Mouse (Mus musculus): ENCODE data around the gene Myo1h. TPM values are rescaled to one million over a fixed set of nuclear protein-coding genes. Genes with fewer than 3 reads are reported as not detected.

Gene Myo1h
- total RNA-seq, 2 experiments from 2014 or later = 0.35 TPM; not detected in 1

DNA sequence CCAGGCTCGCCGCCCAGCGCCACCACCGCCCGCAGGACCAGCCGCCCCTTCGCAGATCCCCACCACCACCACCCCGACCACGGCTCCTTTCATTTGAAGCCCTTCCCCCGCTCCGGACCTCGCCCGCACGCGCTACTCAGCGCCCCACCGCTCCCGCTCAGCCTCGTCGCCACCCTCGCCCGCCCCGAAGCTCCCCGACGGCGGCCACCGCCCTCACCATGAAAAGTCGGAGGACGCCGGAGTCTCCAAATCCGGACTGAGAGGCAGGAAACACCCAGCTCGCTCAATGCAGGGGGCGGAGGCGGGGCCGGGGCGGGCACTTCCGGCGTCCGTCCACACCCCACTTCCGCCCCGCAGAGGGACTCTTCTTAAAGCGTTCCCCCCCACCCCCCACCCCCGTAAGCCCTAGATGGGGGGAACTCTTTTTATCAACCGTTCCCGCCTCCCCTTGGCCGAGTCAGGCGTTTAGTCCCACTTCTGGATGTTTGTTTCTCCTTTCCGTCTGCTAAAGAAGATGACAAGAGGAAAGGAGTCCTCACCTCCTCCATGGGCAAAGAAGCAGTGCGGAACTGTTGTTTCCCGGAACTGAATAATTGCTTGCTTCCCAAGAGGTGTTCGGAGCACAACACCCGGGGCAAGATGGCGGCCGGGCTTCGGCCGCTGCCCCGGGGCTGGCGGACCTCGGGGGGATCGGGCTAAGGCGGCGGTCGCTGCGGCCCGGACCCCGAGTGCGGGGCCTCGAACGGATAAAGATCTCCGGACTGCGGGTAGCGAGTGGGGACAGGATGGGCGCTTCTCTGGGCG, 91.4 kb downstream of the Myo1h start, which contains the start of the genes Kctd10 and Ube3b:
Gene Kctd10 (minus strand): TSS at position 300 of the 804 bp plus-strand sequence.
Gene Ube3b (plus strand): TSS at position 399 of the 804 bp plus-strand sequence.
- peak; percentile 78 for DNase-seq
- intact Hi-C loops (cut with DNase I) = loop anchor here (5.0 kb wide), 1 partner anchor 68 kb away; no protein-coding TSS in a partner anchor

DNA sequence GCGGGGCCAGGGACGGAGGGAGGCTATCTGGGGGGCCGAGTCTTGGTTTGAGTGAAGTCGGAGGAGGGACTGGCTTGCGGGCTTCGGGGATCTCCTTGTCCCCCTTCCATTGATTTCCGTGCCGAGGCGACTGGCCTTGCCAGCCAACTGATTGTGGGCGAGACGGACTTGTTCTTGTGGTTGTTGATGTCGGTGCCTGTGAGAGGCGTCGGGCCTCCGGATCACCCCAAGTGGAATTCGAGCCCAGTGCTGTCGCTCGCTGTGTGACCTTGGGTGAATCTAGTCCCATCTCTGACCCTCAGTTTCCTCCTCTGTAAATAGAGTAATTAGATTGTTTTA, 92.0 kb downstream of the Myo1h start:
- no peak for DNase-seq
- intact Hi-C loops (cut with DNase I) = loop anchor here (5.0 kb wide), 1 partner anchor 69 kb away; no protein-coding TSS in a partner anchor

DNA sequence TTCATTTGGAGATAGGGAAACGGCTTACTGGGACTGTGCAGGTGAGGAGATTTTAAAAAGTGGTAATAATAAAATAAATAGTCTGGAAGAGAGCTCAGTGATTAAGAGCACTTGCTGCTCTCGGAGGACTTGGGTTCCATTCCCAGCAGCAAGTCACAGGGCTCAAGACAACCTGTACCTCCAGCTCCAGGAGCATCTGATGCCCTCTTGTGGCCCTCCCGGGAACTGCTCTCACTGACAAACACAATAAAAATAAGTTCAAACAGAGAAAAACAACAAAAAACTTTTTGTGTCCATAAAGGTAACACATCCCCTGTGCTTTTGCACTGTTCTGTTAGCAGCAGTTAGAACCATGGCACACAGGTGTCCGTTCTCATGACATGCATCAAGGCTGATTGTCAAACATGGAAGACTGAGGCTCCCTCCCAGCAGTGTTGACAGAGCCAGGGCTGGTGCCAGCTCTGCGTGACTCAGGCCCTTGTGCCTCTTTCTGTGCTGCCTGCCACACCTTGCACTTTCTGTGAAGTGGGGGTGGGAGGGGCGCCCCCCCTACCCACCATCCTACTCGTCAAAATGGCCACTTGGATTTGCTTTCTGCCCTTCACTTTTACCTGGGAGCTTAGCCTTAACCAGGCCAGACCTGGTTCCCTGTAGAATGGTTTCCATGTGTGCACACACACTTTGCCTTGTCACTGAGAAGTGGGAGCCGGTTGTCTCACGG, 94.4 kb downstream of the Myo1h start:
- intact Hi-C loops (cut with DNase I) = loop anchor here (5.0 kb wide), 1 partner anchor 71 kb away; no protein-coding TSS in a partner anchor
- DNase-seq = no peak

DNA sequence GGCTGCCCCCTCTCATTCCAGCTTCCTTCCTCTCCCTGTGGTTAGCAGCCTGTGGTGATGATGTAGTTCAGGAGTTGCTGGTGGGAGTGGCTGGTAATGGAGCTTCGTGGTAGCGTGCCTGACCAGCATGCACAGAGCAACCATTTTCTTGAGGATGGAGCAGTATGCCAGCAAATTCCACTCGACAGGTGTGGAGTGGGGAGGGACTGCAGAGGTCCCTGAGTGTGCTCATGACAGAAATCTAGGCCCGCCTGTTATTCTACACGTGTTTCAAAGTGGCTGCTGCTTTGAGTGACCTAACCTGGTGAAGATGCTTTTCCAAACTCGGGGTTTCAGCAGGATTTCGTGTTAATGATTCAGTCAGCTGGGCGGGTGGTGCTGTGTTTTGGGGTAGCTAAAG, 95.5 kb downstream of the Myo1h start:
- no peak for DNase-seq
- intact Hi-C loops (cut with DNase I) = loop anchor here (5.0 kb wide), 1 partner anchor 72 kb away; no protein-coding TSS in a partner anchor

DNA sequence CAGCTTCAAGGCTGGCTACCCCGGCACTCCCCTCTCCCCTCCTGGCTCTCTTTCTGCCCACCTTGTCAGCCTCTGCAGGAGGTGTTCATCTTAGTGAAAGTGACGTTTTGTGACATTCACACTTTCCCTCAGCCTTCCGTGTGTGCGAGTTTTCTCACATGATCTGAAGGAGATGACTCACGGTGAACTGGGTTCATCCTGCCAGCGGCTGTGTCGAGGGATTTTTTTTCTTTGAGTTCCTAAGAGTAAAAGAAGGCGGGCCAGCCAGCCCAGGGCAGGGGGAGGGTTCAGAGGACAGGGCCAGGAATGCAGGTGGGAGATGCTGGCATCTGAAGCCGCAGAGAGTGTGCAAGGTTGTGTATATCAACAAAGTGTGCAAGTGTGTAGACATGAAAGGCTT, 104.2 kb downstream of the Myo1h start:
- DNase-seq = no peak
- intact Hi-C loops (cut with DNase I) = no loop called here

DNA sequence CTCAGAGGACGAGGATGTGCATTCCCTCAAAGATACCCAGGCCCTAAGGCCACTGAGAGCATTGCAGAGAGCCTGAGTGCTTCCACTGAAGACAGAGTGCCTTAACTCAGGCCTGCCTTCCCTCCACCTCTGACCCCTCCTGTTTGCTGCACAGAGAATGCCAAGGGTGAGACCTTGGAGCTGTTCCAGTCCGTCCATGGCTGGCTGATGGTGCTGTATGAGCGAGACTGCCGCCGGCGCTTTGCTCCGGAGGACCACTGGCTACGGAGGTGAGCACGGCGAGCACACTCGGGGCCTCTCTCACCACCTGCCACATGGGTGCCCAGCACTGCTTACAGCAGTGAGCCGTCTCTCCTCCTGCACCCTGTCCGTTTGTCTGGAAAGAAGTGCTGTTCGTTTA, 117.6 kb downstream of the Myo1h start:
- intact Hi-C loops (cut with DNase I) = no loop called here

DNA sequence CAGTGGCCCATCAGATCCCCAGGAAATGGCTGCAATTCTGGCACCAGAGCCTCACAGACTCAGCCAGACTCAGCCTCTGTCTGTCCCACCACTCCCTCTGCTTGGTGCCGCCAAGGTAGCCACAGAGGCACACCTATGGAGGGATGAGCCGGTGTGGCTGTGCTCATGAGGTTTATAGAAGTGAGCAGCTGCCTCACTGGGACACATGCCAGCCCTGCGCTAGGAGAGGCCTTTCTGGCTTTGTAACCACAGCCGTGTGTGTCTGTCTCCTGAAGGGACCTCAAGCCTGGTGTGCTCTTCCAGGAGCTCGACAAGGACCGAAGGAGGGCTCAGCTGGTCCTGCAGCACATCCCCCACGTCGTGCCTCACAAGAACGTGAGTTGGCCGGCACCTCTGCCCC, 118.3 kb downstream of the Myo1h start:
- no peak for DNase-seq
- intact Hi-C loops (cut with DNase I) = no loop called here

More for the DNA sequence above, 117.6 kb downstream of the Myo1h start:
- no peak for DNase-seq

DNA sequence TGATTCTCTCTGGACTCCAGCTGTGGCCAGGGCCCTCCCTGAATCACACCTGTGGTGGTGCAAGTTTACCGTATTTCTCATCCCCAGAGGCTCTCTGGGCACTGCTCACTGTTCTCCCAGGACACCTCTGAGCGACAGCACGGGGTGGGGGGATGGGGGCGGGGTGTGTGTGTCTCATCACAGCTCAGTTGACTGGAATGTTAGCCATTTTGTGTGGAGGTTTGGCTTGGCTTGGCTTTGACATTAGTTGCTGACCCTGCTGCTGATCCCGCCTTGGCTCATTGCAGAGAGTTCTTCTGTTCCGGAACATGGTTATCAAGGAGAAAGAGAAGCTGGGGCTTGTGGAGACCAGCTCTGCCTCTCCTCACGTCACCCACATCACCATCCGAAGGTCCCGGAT, 118.8 kb downstream of the Myo1h start:
- DNase-seq = no peak
- intact Hi-C loops (cut with DNase I) = no loop called here

DNA sequence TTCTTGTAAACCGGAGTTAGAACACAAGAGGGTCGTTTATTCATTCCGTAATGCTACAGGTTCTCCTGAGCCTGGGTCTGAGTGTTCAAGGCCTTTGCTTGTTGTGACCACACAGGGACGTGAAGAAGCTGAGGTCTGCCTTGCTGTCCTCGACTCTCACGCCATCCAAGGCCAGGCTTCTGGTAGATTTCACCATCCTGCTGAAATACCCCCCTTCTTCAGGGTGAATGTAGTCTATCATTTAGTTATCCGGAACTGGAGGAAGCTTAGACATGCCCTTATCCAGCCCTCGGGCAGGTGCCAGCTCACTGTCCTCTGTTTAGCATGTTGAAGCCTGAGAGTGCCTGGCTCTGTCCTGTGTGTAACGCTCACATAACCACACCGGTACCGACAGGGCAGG, 119.9 kb downstream of the Myo1h start:
- DNase-seq = no peak
- intact Hi-C loops (cut with DNase I) = no loop called here

DNA sequence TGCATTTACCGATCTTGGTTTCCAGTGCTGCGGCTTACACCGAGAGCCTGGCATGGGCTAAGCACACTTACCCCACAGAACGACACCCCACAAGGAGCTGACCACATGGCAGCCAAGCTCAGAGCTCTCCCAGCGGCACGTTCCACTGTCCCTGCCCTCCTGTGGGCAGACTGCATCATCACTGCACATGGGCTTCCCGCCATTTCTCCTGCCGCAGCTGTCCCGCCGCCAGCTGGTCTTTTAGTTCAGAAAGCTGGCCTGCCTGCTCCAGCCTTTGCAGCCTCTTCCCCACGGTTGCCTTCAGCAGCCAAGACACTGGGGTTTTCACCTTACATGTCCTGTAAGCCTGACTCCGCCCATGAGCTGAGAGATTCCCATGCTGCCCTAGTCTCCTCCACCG, 121.5 kb downstream of the Myo1h start:
- DNase-seq = no peak
- intact Hi-C loops (cut with DNase I) = no loop called here

DNA sequence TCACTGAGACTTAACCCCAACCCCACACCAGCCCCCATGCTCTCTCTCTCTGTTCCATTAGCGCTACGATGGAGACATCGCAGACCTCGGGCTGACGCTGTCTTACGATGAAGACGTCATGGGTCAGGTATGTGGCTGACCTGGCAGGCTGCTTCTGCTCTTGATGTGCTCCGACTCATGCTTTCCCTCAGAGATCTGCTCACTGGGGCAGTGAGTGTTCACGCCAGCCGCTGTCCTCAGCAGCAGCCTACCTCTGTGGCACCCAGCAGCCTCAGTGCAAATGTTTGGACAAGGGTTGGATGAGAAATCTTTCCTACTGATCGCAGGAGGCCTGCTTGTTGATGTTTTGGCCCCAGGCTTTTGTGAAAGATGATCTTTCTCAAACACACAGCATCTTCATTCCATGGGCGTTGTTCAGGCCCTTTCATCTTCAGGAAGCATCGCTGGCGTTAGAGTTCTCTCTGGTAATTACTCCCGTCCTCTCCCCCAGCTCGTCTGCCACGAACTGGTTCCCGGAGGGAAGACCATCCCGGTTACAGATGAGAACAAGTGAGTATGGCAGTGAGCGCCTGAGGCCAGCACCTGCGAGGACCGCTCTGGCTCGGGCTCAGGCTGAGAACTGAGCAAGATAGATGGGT, 123.5 kb downstream of the Myo1h start:
- no peak for DNase-seq
- intact Hi-C loops (cut with DNase I) = no loop called here

DNA sequence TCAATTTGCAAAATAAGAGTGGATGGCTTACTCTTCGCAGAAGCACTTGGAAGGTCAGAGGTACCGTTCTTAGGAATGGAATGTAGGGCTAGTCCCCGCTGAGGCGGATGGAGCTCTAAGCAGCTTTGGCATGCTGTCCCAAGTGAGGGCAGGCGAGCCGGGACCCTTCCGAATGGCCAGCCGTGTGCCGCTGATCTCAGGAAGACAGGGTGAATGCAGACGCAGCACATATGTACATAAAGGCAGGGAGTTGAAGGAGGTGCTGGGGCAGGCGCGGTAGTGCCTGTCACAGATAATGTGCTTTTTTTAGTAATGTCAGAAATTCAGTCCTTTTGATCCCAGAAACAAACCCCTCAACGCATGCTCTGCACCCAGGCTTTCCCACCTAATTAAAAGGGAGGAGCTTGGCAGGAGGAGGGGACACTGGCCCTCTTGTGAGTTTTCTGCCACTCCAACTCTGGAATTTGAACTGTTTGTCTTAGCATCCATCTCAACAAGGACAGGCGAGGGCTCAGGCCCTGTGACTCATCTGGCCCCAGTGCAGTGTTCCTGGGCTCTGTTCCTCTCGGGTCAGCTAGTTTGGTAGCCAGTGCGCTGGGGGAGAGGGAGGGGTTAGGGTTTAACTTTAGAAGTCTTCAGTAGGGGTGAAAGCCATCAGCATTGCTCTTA, 124.2 kb downstream of the Myo1h start:
- no peak for DNase-seq
- intact Hi-C loops (cut with DNase I) = no loop called here

Small RNAs within 50 kb of the gene (microRNA-seq; reads per million reads assigned to microRNA genes)
- gene Mir7027 = 0 reads per million in 2 experiments

Other genes starting within 250 kb of the Myo1h start
- 1 to 10 TPM; 7.3 to 9.2 TPM for gene Usp30, start 223.7 kb upstream of the Myo1h start, total RNA-seq (2021)
- not detected for gene Svop, start 197.6 kb upstream of the Myo1h start, total RNA-seq (2021)
- under 1 TPM; 0.59 to 0.69 TPM for gene Alkbh2, start 160.9 kb upstream of the Myo1h start, total RNA-seq (2021)
- gene Ung, start 158.8 kb upstream of the Myo1h start, total RNA-seq (2021) = 10 to 100 TPM in 1 of 2 experiments, 1 to 10 TPM in 1; 9.7 to 13.2 TPM
- gene Acacb, start 142.6 kb upstream of the Myo1h start, total RNA-seq (2021) = 100 to 1,000 TPM; 138 to 166 TPM
- not detected for gene Foxn4, start 15.4 kb upstream of the Myo1h start, total RNA-seq (2021)
- gene Kctd10, start 91.3 kb downstream of the Myo1h start, total RNA-seq (2021) = 10 to 100 TPM; 14.1 to 16.6 TPM
- 100 to 1,000 TPM; 107 to 118 TPM for gene Ube3b, start 91.4 kb downstream of the Myo1h start, total RNA-seq (2021)
- 10 to 100 TPM; 10.9 to 13.4 TPM for gene Mmab, start 154.9 kb downstream of the Myo1h start, total RNA-seq (2021)
- gene Mvk, start 155.1 kb downstream of the Myo1h start, total RNA-seq (2021) = 1 to 10 TPM; 8.3 to 9.4 TPM

All from gastrocnemius, postnatal 36 days (tissue).